Mouse (Mus musculus) E14TG2a.4 (cell line): Measurements from ENCODE around the gene Ifit2.

ENCODE experiments used
- CTCF ChIP-seq: conservative IDR thresholded peaks from 2 replicates; pipeline ENCODE4 v1.5.1; 2014; ENCODE audit warnings: low read length
- POU5F1 ChIP-seq: IDR thresholded peaks from 2 replicates; pipeline ENCODE4 v1.6.1; 2014; ENCODE audit warnings: low read length, borderline replicate concordance

DNA sequence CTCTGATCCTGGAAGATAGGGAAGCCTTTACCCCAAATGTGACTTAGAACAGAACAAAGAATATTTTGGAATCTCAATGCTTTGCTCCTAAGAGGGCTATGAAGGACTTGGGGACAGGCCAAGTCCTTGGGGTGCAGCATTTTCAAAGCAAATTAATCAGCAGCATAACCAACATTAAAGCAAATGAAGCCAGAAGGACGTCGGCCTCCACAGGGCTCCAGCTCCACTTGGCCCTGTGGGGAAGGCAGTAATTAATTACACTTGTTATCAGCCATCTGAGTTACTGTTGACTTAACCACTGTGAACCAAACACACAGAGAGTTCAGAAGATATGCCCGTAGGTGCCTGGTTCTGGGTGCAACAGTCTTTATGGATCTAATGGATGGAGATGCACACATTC lies 31.7 kb upstream of the Ifit2 start:
- TF ChIP-seq CTCF (no peak), POU5F1 (no peak)
